Mouse (Mus musculus) forebrain, embryonic 12.5 days (tissue): Measurements from ENCODE around the gene Ntm. TPM values are rescaled to one million over a fixed set of nuclear protein-coding genes. Genes with fewer than 3 reads are reported as not detected.

Source experiments
- ATAC-seq: fragments of 200-750 bp; cut with Nextera tagmentation; 2 replicates; pipeline ENCODE4 v1.8.0; 2017; ENCODE audit warnings: moderate TSS enrichment; ENCODE audit not compliant: low FRiP score
- H3K27ac ChIP-seq: fragments of 300-500 bp; sonication (generic); 2 replicates; pipeline ENCODE4 v1.5.1; 2016; ENCODE audit warnings: mild to moderate bottlenecking
- H3K27me3 ChIP-seq: fragments of 300-500 bp; sonication (generic); 2 replicates; pipeline ENCODE4 v1.6.1; 2016; ENCODE audit warnings: mild to moderate bottlenecking
- H3K36me3 ChIP-seq: fragments of 300-500 bp; sonication (generic); replicated peaks from 2 replicates; pipeline ENCODE4 v1.6.1; 2016; ENCODE audit warnings: mild to moderate bottlenecking
- H3K4me1 ChIP-seq: fragments of 300-500 bp; sonication (generic); 2 replicates; pipeline ENCODE4 v1.6.1; 2016
- H3K4me2 ChIP-seq: fragments of 300-500 bp; sonication (generic); 2 replicates; pipeline ENCODE4 v1.6.1; 2016; ENCODE audit warnings: mild to moderate bottlenecking, moderate library complexity
- H3K4me3 ChIP-seq: fragments of 300-500 bp; sonication (generic); replicated peaks from 2 replicates; pipeline ENCODE4 v1.5.1; 2016; ENCODE audit warnings: mild to moderate bottlenecking
- H3K9ac ChIP-seq: fragments of 300-500 bp; sonication (generic); 2 replicates; pipeline ENCODE4 v1.6.1; 2016; ENCODE audit warnings: mild to moderate bottlenecking
- H3K9me3 ChIP-seq: fragments of 300-500 bp; sonication (generic); 2 replicates; pipeline ENCODE4 v1.6.1; 2016
- WGBS: fragments of 180-500 bp; shearing (Covaris S2); methylation state at CpG from one replicate; pipeline ENCODE4 v1.1.7; 2016; 5-methylcytosine and 5-hydroxymethylcytosine counted together
- polyA plus RNA-seq: library from polyadenylated mRNA; unstranded; fragments of >200 nt; fragmentation: Nextera tagmentation; extraction: Ambion mirVana; gene quantifications from 2 replicates; pipeline ENCODE4 v1.2.1, GENCODE M21; 2016

Ntm gene
- polyA plus RNA-seq, 1 experiment from 2014 or later, result 34.6 TPM

DNA sequence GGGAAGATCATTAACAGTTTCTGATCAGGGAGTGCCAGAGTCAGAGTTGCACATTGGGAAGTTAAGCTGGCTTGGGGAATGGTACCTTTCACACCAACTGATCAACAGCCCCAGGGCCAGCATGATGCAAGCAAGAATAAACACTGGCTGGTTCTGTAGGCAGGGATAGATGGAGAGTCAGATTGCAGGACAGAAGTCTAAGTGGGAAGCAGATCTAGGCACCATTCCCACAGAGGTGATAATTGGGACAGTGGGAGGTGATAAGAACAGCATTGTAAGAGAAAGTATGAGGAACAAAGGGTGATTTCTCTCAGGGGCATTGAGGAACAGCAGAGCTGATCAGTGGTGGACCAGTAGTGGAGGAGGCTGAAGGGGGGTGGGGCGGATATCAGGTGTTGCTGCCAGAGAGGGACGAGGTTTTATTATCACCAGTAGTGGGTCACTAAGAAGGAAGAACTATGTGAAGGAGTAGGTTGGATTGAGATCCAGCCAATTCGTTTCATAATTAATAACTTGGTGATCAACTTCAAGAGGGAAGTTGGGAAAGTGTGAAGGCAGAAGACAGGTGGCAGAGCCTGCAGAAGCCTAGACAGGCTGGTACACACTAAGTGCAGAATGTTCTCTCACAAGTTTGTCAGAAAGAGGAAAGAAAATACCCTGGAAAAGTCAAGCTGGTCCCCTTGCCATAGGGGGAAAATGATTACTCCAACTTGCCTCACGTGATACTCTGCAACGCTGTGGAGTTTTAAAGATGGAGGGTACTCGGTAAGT, 431.6 kb downstream of the Ntm start:
- Histone ChIP-seq H3K27me3 (peaks cover 10% of the 10 kb centered on the region; the same call in 1 of the 2 replicates), H3K9ac (no peak overlapping the region)

GRCm38 (mm10) chr9:29524109-29524508, 438.8 kb downstream of the Ntm start:
- Histone ChIP-seq H3K9me3 (no peaks in the 10 kb centered on the region), H3K9ac (no peak overlapping the region), H3K27me3 (peaks cover 20% of the 10 kb centered on the region), H3K4me1 (no peaks in the 10 kb centered on the region), H3K4me2 (no peak overlapping the region), H3K4me3 (no peak overlapping the region), H3K36me3 (no peaks in the 10 kb centered on the region), H3K27ac (no peak overlapping the region)
- no peak for ATAC-seq
- 82% methylated on average over 1 of the region's 1 CpGs for WGBS

More for the DNA sequence above, 431.6 kb downstream of the Ntm start:
- H3K9me3 ChIP-seq, result no peaks in the 10 kb centered on the region
- peaks cover 14% of the 10 kb centered on the region for H3K4me1 ChIP-seq
- H3K27ac ChIP-seq, result no peak overlapping the region
- no peak for ATAC-seq
- no peak overlapping the region for H3K4me2 ChIP-seq
- H3K4me3 ChIP-seq, result no peak overlapping the region
- no peaks in the 10 kb centered on the region for H3K36me3 ChIP-seq
- WGBS, result 84% methylated on average over 6 of the region's 6 CpGs

GRCm38 (mm10) chr9:29523221-29523620, 439.7 kb downstream of the Ntm start:
- Histone ChIP-seq H3K9ac (no peak overlapping the region), H3K4me2 (no peak overlapping the region)
- WGBS, result 72% methylated on average over 3 of the region's 3 CpGs

GRCm38 (mm10) chr9:29519181-29519580, 443.8 kb downstream of the Ntm start:
- Histone ChIP-seq H3K4me2 (no peak overlapping the region), H3K4me3 (no peak overlapping the region), H3K36me3 (no peaks in the 10 kb centered on the region), H3K4me1 (peaks cover 6% of the 10 kb centered on the region), H3K27ac (no peak overlapping the region), H3K9ac (no peak overlapping the region), H3K27me3 (peaks cover 52% of the 10 kb centered on the region), H3K9me3 (no peaks in the 10 kb centered on the region)
- no peak for ATAC-seq
- 52% methylated on average over 2 of the region's 2 CpGs for WGBS

More at GRCm38 (mm10) chr9:29523221-29523620, 439.7 kb downstream of the Ntm start:
- ATAC-seq, result 0 out of 2 replicates have a peak, but pooled peaks have one; percentile 23
- no peaks in the 10 kb centered on the region for H3K36me3 ChIP-seq
- no peak overlapping the region for H3K4me3 ChIP-seq
- no peaks in the 10 kb centered on the region for H3K4me1 ChIP-seq
- no peak overlapping the region for H3K27ac ChIP-seq
- H3K27me3 ChIP-seq, result peaks cover 27% of the 10 kb centered on the region
- no peaks in the 10 kb centered on the region for H3K9me3 ChIP-seq

DNA sequence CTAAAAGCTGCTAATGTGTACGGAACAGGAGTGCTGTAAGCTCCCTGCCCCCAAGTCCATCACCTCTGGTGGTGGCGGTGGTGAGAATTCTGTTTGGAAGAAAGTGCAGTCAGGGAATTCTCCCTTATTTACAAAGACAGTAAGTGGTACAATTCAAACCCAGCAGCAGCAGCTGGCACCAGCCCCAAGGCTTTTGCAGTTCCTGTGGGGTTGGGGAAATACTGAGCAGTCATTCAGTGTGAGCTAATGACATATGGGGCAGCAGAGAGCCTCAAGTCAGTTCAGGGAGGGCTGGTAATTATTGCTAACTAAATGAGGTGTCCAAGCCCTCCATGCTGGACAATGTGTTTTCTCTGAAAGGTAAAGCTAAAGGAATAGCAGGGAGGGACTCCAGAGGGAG, 446.3 kb downstream of the Ntm start:
- Histone ChIP-seq H3K9ac (no peak overlapping the region), H3K36me3 (no peaks in the 10 kb centered on the region), H3K4me3 (no peak overlapping the region), H3K27ac (no peak overlapping the region), H3K27me3 (peaks cover 48% of the 10 kb centered on the region), H3K9me3 (no peaks in the 10 kb centered on the region), H3K4me2 (no peak overlapping the region), H3K4me1 (peaks cover 6% of the 10 kb centered on the region)
- 69% methylated on average over 2 of the region's 2 CpGs for WGBS
- no peak for ATAC-seq

DNA sequence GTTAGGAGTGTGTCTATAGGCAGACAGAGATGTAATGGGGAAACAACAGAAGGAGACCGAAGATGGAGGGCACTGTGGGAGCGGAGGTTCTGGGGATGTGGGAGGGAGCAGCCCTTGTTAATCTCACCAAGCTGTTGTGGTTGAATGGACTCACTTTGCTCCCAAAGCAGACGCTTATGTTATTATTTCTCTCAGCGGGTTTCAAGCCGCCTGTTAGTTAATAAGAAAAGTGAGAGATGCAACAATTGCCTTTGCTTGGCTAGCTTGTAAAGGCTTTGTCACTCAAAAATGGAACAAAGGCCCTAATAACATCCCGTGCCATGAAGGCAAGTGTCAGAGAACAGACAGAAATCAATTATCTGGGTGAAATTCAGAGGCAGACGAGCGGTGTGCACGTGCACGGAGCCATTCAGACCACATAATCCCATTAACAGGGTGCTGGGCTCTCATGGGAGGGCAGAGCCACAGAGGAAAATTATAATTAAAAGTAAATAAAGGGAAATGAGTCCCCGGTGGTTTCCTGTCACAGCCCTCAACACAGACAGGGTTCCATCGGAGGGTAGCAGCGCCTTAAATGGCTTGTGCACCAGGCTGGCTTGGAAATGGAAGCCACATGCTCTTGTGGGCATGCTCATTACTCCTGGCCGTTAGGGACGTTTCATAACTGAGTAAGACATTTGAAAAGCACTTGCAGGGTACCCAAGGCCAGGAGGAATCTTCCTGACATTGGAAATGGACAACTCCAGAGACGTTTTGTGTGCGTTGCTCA, 448.2 kb downstream of the Ntm start:
- H3K9ac ChIP-seq, result no peak overlapping the region
- H3K27ac ChIP-seq, result no peak overlapping the region
- H3K4me2 ChIP-seq, result peak overlapping the region; percentile 11; the same call in 1 of the 2 replicates
- peak; percentile 79 for ATAC-seq
- peaks cover 39% of the 10 kb centered on the region for H3K27me3 ChIP-seq
- no peak overlapping the region for H3K4me3 ChIP-seq
- peaks cover 6% of the 10 kb centered on the region for H3K4me1 ChIP-seq
- no peaks in the 10 kb centered on the region for H3K36me3 ChIP-seq
- 29% methylated on average over 17 of the region's 17 CpGs for WGBS
- H3K9me3 ChIP-seq, result no peaks in the 10 kb centered on the region

GRCm38 (mm10) chr9:29496002-29496401, 466.9 kb downstream of the Ntm start:
- H3K27ac ChIP-seq, result no peak overlapping the region
- WGBS, result 23% methylated on average over 2 of the region's 2 CpGs
- no peaks in the 10 kb centered on the region for H3K36me3 ChIP-seq
- no peak overlapping the region for H3K4me3 ChIP-seq
- H3K9me3 ChIP-seq, result no peaks in the 10 kb centered on the region
- no peak overlapping the region for H3K9ac ChIP-seq
- no peak for ATAC-seq
- no peaks in the 10 kb centered on the region for H3K27me3 ChIP-seq
- H3K4me2 ChIP-seq, result no peak overlapping the region
- H3K4me1 ChIP-seq, result no peaks in the 10 kb centered on the region

DNA sequence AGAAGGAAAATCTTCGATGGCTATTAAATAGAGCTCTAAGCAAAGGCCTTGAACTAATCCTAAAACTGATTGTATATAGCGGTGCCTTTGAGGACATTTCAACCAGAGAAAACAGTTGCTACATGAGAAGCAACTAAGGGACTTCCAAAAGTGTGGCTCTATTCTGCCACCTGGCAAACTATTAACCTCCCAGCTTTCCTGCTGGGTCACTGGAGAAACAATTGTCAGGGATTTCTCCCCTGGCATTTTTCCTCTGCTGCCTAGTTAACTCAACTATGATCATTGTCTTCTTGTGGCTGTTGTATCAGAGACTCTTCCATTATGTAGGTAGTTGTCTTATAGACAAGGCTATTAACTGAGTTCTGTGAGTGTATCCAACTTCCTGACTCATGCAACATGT, 480.7 kb downstream of the Ntm start:
- no peaks in the 10 kb centered on the region for H3K4me1 ChIP-seq
- H3K36me3 ChIP-seq, result no peaks in the 10 kb centered on the region
- 91% methylated on average over 2 of the region's 2 CpGs for WGBS
- H3K4me2 ChIP-seq, result no peak overlapping the region
- 0 out of 2 replicates have a peak, but pooled peaks cover 4% of the 10 kb centered on the region for H3K27me3 ChIP-seq
- no peaks in the 10 kb centered on the region for H3K9me3 ChIP-seq
- no peak overlapping the region for H3K4me3 ChIP-seq
- H3K9ac ChIP-seq, result no peak overlapping the region
- no peak overlapping the region for H3K27ac ChIP-seq
- ATAC-seq, result no peak

GRCm38 (mm10) chr9:29479051-29479450, 483.9 kb downstream of the Ntm start:
- H3K4me3 ChIP-seq, result no peak overlapping the region
- H3K36me3 ChIP-seq, result no peaks in the 10 kb centered on the region

GRCm38 (mm10) chr9:29477219-29477618, 485.7 kb downstream of the Ntm start:
- Histone ChIP-seq H3K9ac (no peak overlapping the region), H3K4me1 (peaks cover 4% of the 10 kb centered on the region; the same call in 1 of the 2 replicates), H3K4me3 (no peak overlapping the region), H3K4me2 (no peak overlapping the region), H3K9me3 (no peaks in the 10 kb centered on the region), H3K27me3 (peaks cover 4% of the 10 kb centered on the region; the same call in 1 of the 2 replicates), H3K36me3 (no peaks in the 10 kb centered on the region), H3K27ac (no peak overlapping the region)
- no peak for ATAC-seq
- 32% methylated on average over 6 of the region's 6 CpGs for WGBS

More at GRCm38 (mm10) chr9:29479051-29479450, 483.9 kb downstream of the Ntm start:
- Histone ChIP-seq H3K4me1 (peaks cover 4% of the 10 kb centered on the region; the same call in 1 of the 2 replicates), H3K4me2 (no peak overlapping the region), H3K9me3 (no peaks in the 10 kb centered on the region), H3K9ac (no peak overlapping the region), H3K27ac (no peak overlapping the region), H3K27me3 (0 out of 2 replicates have a peak, but pooled peaks cover 4% of the 10 kb centered on the region)
- WGBS, result 52% methylated on average over 10 of the region's 10 CpGs
- ATAC-seq, result no peak

- no peak overlapping the region for H3K4me3 ChIP-seq
- H3K9ac ChIP-seq, result no peak overlapping the region
- peaks cover 4% of the 10 kb centered on the region; the same call in 1 of the 2 replicates for H3K27me3 ChIP-seq
- no peak for ATAC-seq
- H3K4me1 ChIP-seq, result peaks cover 4% of the 10 kb centered on the region; the same call in 1 of the 2 replicates
- no peak overlapping the region for H3K4me2 ChIP-seq
- no peak overlapping the region for H3K27ac ChIP-seq
- no peaks in the 10 kb centered on the region for H3K9me3 ChIP-seq
- no peaks in the 10 kb centered on the region for H3K36me3 ChIP-seq
Observed at GRCm38 (mm10) chr9:29473418-29473817, 489.5 kb downstream of the Ntm start.

- Histone ChIP-seq H3K27me3 (no peaks in the 10 kb centered on the region; the same call in 1 of the 2 replicates), H3K9me3 (no peaks in the 10 kb centered on the region), H3K4me1 (peaks cover 4% of the 10 kb centered on the region; the same call in 1 of the 2 replicates), H3K36me3 (no peaks in the 10 kb centered on the region), H3K4me2 (no peak overlapping the region), H3K9ac (no peak overlapping the region), H3K4me3 (no peak overlapping the region), H3K27ac (no peak overlapping the region)
- 60% methylated on average over 4 of the region's 4 CpGs for WGBS
- no peak for ATAC-seq
Observed at GRCm38 (mm10) chr9:29472226-29472625, 490.7 kb downstream of the Ntm start.
